Mouse (Mus musculus) embryo, embryonic 11 days (tissue): ENCODE measurements around the gene Eif4e2.

Source experiments
- DNase-seq: peaks from one replicate; pipeline ENCODE4 v3.0.0-alpha.2; 2015

Gene Eif4e2

GRCm38 (mm10) chr1:87264134-87265006, 50.7 kb downstream of the Eif4e2 start, which contains the start of gene Efhd1:
Gene Efhd1 (plus strand): TSS chr1:87264363.
- peak; percentile 64 for DNase-seq

DNA sequence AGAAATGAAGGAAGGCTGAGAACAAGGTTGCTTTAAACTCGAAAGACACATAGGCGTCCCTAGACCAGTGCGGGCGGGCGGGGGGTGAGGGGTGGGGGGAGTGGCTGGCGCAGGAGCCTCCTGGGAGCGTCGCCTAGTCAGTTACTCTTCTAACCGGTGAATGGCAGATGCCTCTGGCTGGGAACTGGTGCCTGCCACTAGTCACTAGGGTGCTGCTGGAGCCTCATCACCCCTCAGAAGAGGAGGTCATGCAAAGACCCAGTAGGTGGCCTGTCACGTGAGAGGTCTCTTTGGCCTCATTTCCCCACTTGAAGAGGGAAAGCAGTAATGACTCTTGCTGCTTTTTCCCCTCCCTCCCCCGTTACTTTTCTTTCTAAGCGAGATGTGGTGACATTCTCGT, 51.5 kb downstream of the Eif4e2 start:
- peak; percentile 12 for DNase-seq

DNA sequence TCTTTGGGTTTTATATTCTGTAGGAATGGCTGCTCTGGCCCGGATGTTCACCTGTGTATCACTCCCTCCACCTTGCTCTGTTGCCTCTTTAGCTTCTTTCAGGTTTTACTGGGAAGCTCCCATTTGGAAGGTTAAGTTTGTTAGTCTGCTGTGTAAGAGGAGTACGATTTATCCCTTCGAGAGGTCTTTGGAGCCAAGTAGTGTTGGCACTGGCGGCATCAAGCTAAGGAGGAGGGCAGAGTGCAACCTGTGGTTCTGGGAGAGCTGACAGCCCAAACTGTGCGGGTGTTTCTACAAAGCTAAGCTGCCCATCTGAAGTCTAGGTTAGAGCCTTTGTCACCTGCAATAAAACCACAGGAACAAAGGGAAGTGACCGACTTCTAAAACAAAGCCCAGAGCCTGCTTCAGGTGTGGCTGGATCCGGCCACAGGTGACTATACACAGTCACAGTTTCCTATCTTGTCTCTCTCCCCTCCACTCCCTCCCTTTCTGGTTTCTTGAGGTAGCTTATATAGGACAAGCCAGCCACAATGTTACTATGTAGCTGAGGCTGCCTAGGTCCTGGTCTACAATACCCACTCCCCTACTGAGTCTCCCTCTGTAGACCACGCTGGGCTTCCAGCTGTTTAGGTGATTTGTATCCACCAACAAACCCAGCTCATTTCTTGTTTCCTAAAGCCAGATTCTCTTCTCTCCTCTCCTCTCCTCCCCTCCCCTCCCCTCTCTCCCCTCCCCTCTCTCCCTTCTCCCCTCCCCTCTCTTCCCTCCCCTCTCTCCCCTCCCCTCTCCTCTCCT, 52.8 kb downstream of the Eif4e2 start:
- DNase-seq = no peak

DNA sequence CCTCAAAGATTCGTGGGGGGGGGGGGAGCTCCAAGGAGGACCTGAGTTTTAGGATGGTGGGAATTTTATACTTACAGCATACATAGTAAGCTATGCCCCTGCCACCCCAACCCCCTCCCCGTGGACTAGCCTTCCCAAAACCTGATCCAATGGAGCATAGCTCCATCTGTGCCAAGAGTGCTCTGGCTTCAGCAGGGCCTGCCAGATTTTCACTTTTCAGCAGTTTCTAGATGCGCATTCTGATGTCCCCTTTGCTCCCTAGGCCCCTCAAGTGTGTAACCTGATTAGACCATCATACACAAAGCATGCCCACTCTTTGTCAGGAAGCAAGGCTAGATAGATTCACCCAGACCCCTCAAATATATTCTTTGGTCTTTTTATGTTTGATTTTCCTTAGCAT, 56.5 kb downstream of the Eif4e2 start:
- peak; percentile 14 for DNase-seq

DNA sequence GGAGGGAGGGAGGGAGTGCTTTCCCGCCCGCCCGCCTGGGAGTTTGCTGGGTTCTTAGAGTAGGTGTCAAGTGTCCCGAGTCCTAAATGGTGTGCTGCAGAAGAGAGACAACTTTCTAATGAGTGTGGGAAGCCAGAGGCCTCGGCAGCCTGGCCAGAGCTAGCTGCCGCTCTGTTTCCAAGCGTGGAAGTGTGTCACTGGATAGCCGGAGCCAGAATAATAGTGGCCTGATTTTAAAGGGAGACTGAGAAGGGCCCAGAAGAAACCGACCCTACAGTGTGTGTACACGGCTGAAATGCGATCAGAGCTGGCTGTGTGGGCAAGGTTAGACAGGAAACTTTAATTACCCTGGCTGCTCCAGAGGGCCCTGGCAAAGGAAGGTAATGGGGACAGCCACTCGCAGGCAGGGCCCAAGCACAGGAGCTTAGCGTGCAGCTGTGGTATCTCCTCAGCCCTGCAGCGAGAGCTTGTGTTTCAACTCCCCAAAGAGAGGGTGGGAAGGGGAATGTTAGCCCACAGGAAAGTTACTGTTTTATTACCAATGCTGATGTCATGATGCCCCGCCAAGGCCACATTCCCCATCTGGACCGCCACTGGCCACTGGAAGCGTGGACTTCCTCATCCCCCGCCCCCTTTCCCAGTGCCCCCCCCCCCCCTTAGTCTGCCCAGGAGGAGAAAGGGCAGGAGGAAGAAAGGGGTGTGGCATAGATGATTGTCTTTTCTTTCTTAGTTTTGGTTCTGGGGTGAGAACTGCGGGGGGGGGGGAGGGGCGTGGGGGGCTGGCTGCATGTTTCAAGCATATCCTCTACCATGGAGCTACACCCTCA, 57.1 kb downstream of the Eif4e2 start:
- peak; percentile 59 for DNase-seq

DNA sequence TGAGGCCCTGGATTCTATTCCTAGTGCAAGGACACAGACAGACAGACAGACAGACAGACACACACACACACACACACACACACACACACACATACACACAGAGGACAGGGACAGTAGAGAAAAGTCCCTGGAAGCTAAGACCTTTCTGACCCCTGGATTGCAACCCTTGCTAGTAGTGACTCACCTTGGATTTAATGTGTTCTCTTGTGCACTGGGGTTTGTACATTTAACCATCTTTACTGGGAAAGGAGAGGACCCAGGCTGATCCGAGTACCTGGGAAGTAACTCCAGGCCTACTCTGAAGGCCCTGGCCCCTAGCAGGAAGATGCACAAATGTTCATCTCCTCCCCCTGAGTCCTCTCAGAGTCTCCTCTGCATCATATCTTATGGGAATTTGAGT, 57.9 kb downstream of the Eif4e2 start:
- no peak for DNase-seq

GRCm38 (mm10) chr1:87272462-87272861, 58.7 kb downstream of the Eif4e2 start:
- DNase-seq = no peak

- DNase-seq = no peak
Measured at GRCm38 (mm10) chr1:87273514-87273942, 59.8 kb downstream of the Eif4e2 start.

DNA sequence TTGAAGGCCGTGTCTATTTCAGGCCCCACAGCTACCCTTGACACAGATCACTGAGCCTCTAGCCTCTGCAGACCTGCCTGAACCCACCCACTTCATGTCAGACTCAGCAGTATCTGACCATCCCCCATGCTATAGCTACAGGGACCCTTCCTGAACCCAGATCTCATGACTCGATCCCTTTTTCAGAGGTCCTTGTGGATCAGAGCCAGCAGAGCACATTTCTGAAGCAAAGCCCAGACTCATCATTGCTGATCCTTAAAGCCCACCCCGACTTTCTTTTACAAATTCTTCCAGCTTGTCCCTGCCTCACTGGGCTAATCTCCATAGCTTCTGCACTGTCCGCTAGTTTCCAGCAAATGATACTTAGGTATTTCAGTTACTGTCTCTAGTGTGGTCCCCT, 60.4 kb downstream of the Eif4e2 start:
- no peak for DNase-seq

GRCm38 (mm10) chr1:87275151-87275550, 61.4 kb downstream of the Eif4e2 start:
- DNase-seq = no peak

- DNase-seq = no peak
Measured at GRCm38 (mm10) chr1:87276056-87276455, 62.3 kb downstream of the Eif4e2 start.

DNA sequence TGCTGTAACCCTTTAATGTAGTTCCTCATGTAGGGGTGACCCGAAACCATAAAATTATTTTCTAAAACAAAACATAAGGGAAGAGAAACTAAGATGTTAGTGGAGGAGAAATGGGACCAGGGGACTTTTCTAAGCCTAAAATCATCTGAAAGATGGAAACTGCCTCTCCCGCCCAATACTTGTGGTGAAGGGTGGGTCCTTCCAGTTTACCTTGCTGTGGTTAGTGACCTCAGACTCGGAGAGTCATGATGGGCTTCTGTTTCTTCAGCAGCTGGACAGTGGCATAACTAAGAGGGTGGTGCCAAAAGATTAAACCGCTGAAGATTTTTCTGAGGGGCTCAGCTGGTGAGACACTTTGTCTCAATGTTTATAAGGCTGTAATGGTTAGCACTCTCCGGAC, 66.6 kb downstream of the Eif4e2 start:
- DNase-seq = no peak

DNA sequence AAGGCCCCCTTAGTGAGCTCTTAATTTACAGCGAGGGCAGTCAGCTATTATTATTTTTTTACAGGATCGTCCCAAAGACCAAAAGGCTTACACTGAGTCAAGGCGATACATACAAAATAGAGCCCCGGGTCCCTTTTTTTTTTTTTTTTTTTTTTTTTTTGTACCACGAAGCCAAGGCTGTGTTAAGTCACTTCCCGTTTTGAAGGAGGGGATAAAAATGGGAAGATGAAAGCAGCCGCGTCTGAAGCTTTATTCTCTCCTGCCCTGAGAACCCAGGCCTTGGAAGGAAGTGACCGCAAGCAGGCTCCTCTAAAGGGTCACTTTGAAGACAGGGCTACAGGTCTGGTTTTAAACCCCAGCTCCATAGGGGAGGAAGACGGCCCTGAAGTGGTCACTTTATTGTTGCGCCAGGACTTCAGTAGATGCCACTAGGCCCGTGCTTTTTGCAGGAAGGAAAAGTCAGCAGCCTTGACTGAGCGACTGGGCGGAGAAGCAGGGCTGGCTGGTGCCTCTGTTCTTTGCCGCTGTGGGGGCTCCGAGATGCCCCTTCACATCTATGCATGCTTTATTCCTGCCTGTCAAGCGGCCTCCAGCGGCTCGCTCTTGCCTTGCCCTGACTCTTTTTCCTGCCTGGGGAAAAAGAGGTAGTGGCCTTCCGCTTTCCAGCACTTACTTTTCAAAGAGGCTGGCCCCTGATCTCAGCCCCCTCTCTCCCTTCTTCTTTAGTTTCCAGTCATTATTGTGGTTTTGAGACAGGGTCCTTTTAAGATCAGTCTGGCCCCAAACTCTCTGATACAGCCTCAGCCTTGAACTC, 68.1 kb downstream of the Eif4e2 start:
- peak; percentile 37 for DNase-seq

DNA sequence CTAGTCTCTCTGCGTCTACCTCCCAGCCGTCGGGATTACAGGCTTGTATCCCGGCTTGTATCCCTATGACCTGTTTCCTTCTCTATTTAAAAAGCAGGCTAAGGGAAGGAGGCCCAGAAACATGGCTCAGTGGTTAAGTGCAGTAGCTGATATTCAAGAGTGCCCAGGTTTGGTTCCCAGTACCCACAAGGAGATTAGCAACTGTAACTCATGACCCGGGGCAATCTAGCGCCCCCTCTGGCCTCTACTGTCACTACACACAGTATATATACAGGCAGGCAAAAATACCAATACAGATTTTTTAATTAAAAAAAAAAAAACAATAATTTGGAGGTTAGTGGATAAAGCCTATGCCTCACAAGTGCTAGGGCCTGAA, 68.7 kb downstream of the Eif4e2 start:
- DNase-seq = no peak

- DNase-seq = no peak
Measured at GRCm38 (mm10) chr1:87283410-87283960, 69.8 kb downstream of the Eif4e2 start.

GRCm38 (mm10) chr1:87287105-87287504, 73.4 kb downstream of the Eif4e2 start:
- no peak for DNase-seq
